Mouse (Mus musculus) hindbrain, embryonic 10.5 days (tissue): ENCODE results near the gene Ppef1. TPM values are rescaled to one million over a fixed set of nuclear protein-coding genes. Genes with fewer than 3 reads are reported as not detected.

ENCODE experiments used
- DNase-seq: peaks from one replicate; pipeline ENCODE4 v3.0.0-alpha.2; 2017; ENCODE audit warnings: low spot score
- H3K27ac ChIP-seq: fragments of 300-500 bp; sonication (generic); 2 replicates; pipeline ENCODE4 v1.5.1; 2016; ENCODE audit warnings: mild to moderate bottlenecking, moderate library complexity
- H3K27me3 ChIP-seq: fragments of 300-500 bp; sonication (generic); 2 replicates; pipeline ENCODE4 v1.6.1; 2016; ENCODE audit warnings: mild to moderate bottlenecking; ENCODE audit not compliant: poor library complexity, insufficient read depth, severe bottlenecking
- H3K36me3 ChIP-seq: fragments of 300-500 bp; sonication (generic); 2 replicates; pipeline ENCODE4 v1.6.1; 2016; ENCODE audit warnings: mild to moderate bottlenecking, moderate library complexity
- H3K4me1 ChIP-seq: fragments of 300-500 bp; sonication (generic); replicated peaks from 2 replicates; pipeline ENCODE4 v1.6.1; 2016; ENCODE audit warnings: mild to moderate bottlenecking
- H3K4me3 ChIP-seq: fragments of 300-500 bp; sonication (generic); 2 replicates; pipeline ENCODE4 v1.5.1; 2016; ENCODE audit warnings: mild to moderate bottlenecking, moderate library complexity
- H3K9me3 ChIP-seq: fragments of 300-500 bp; sonication (generic); 2 replicates; pipeline ENCODE4 v1.6.1; 2016; ENCODE audit warnings: mild to moderate bottlenecking, moderate library complexity
- WGBS: fragments of 180-500 bp; shearing (Covaris S2); methylation state at CpG from one replicate; pipeline ENCODE4 v1.1.7; 2016; 5-methylcytosine and 5-hydroxymethylcytosine counted together
- polyA plus RNA-seq: library from polyadenylated mRNA; unstranded; fragments of >200 nt; fragmentation: Nextera tagmentation; extraction: Ambion mirVana; gene quantifications from 2 replicates; pipeline ENCODE4 v1.2.1, GENCODE M21; 2016

Gene Ppef1
- polyA plus RNA-seq, 1 experiment from 2014 or later: not detected

GRCm38 (mm10) chrX:160669992-160670391 is 65.6 kb downstream of the Ppef1 start:
- no peak overlapping the region for H3K27ac ChIP-seq
- no peaks in the 10 kb centered on the region for H3K4me1 ChIP-seq
- peaks cover 47% of the 10 kb centered on the region for H3K27me3 ChIP-seq
- H3K36me3 ChIP-seq: no peaks in the 10 kb centered on the region
- WGBS: 83% methylated on average over 1 of the region's 1 CpGs
- no peaks in the 10 kb centered on the region for H3K9me3 ChIP-seq
- no peak for DNase-seq
- H3K4me3 ChIP-seq: no peak overlapping the region

DNA sequence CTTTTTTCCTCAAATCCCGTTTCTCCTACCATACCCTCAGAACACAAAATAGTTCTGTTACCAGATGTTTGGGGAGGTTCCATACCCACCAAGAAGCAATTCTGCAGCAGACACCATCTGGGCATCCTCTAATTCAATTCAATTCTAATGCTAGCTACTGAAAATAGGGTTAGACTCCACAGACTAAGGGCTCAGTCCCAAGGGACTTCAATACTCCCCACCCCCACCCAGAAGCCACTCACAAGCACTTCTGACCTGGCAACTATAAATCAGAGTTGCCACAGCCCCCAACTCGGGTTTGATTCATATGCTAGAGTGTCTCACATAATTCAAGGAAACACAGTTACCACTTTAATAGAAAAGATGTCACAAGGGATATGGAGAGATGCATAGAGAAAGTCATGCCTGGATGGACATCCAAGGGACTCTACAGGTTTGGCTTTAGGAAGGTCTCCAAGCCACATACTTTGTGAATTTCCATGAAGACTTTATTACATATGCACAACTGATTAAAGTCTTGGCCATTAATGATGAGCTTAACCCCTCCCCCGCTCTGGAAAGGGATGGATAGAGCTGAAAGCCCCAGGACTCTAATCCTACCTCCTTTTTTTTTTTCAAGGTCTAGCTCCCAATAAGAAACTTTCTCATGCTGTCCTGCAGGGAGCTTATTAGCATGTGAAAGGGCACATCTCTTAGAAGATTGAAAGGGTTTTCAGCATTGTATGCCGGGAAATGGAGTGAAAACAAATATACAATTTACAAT is 124.5 kb downstream of the Ppef1 start:
- H3K27me3 ChIP-seq: peaks cover 28% of the 10 kb centered on the region
- no peak overlapping the region for H3K4me3 ChIP-seq
- no peaks in the 10 kb centered on the region for H3K9me3 ChIP-seq
- DNase-seq: no peak
- no peaks in the 10 kb centered on the region for H3K4me1 ChIP-seq
- 28% methylated on average over 4 of the region's 4 CpGs for WGBS
- no peak overlapping the region for H3K27ac ChIP-seq
- H3K36me3 ChIP-seq: no peaks in the 10 kb centered on the region

DNA sequence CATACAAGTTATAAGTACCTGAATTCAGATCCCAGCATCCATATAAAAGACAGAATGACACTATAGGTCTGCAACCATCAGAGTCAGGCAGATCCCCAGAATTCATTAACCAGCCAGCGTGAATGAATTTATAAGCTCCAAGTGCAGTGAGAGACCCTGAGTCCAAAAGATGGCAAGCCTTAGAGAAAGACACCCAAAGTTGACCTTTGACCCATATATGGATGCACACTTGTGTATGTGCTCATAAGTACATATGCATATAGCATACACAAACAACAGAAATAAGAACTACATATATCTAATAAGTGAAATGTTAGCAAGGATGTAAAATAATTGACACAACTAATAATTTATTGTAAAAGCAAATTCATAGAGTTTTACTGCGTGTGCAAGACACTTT is 125.1 kb downstream of the Ppef1 start:
- Histone ChIP-seq H3K27ac (no peak overlapping the region), H3K4me3 (no peak overlapping the region), H3K36me3 (no peaks in the 10 kb centered on the region), H3K9me3 (no peaks in the 10 kb centered on the region), H3K4me1 (no peaks in the 10 kb centered on the region), H3K27me3 (peaks cover 34% of the 10 kb centered on the region)
- 67% methylated on average over 2 of the region's 2 CpGs for WGBS
- DNase-seq: no peak

- Histone ChIP-seq H3K4me3 (no peak overlapping the region), H3K27me3 (peaks cover 41% of the 10 kb centered on the region), H3K27ac (no peak overlapping the region), H3K4me1 (no peaks in the 10 kb centered on the region), H3K36me3 (no peaks in the 10 kb centered on the region), H3K9me3 (no peaks in the 10 kb centered on the region)
- WGBS: 41% methylated on average over 3 of the region's 3 CpGs
- DNase-seq: peak; percentile 43
These were observed 125.7 kb downstream of the Ppef1 start for GRCm38 (mm10) chrX:160609849-160610248.

DNA sequence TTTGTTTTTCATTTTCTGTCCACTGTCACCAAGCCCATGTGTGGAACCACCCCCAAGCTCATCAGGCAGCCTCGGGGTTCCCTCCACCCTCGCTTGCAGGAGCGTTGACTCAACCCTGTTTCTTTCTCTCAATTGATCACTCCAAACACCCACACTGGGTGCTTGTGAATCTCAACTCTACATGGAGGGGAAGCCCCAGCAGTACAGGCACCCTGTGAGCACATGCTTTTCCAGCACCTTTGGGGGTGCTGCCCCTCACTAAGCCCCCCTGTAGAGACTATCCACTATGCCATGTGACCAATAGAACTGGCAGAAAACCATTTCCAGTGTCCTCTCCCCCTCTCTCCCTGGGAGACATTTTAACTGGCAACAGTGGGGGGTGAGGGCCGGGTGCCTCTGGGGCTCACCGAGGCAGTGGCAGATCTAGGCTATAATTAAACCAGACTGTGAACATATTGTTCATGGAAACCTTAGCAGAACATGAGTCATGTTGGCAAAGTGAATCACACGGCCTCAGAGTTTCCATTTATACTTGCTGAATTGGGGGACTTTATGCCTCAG is 131.5 kb downstream of the Ppef1 start:
- Histone ChIP-seq H3K4me3 (no peak overlapping the region), H3K4me1 (peaks cover 6% of the 10 kb centered on the region), H3K36me3 (no peaks in the 10 kb centered on the region), H3K9me3 (no peaks in the 10 kb centered on the region), H3K27me3 (peaks cover 73% of the 10 kb centered on the region), H3K27ac (no peak overlapping the region)
- WGBS: 68% methylated on average over 6 of the region's 6 CpGs
- no peak for DNase-seq

- WGBS: 90% methylated on average over 2 of the region's 2 CpGs
- DNase-seq: no peak
- Histone ChIP-seq H3K27ac (no peak overlapping the region), H3K4me1 (peaks cover 14% of the 10 kb centered on the region), H3K4me3 (no peak overlapping the region), H3K9me3 (no peaks in the 10 kb centered on the region), H3K36me3 (no peaks in the 10 kb centered on the region), H3K27me3 (peaks cover 80% of the 10 kb centered on the region)
These were observed 132.2 kb downstream of the Ppef1 start for GRCm38 (mm10) chrX:160603316-160603715.

- no peak overlapping the region for H3K27ac ChIP-seq
- WGBS: 86% methylated on average over 1 of the region's 1 CpGs
- H3K9me3 ChIP-seq: no peaks in the 10 kb centered on the region
- no peak for DNase-seq
- H3K4me3 ChIP-seq: no peak overlapping the region
- no peaks in the 10 kb centered on the region for H3K36me3 ChIP-seq
- H3K4me1 ChIP-seq: peaks cover 19% of the 10 kb centered on the region
- H3K27me3 ChIP-seq: peaks cover 85% of the 10 kb centered on the region
These were observed 132.8 kb downstream of the Ppef1 start for GRCm38 (mm10) chrX:160602770-160603169.

GRCm38 (mm10) chrX:160601053-160601452 is 134.5 kb downstream of the Ppef1 start:
- no peak overlapping the region for H3K4me3 ChIP-seq
- H3K27me3 ChIP-seq: peaks cover 95% of the 10 kb centered on the region
- H3K27ac ChIP-seq: no peak overlapping the region
- H3K9me3 ChIP-seq: no peaks in the 10 kb centered on the region
- no peak for DNase-seq
- WGBS: 72% methylated on average over 3 of the region's 3 CpGs
- H3K4me1 ChIP-seq: peaks cover 19% of the 10 kb centered on the region
- H3K36me3 ChIP-seq: no peaks in the 10 kb centered on the region

DNA sequence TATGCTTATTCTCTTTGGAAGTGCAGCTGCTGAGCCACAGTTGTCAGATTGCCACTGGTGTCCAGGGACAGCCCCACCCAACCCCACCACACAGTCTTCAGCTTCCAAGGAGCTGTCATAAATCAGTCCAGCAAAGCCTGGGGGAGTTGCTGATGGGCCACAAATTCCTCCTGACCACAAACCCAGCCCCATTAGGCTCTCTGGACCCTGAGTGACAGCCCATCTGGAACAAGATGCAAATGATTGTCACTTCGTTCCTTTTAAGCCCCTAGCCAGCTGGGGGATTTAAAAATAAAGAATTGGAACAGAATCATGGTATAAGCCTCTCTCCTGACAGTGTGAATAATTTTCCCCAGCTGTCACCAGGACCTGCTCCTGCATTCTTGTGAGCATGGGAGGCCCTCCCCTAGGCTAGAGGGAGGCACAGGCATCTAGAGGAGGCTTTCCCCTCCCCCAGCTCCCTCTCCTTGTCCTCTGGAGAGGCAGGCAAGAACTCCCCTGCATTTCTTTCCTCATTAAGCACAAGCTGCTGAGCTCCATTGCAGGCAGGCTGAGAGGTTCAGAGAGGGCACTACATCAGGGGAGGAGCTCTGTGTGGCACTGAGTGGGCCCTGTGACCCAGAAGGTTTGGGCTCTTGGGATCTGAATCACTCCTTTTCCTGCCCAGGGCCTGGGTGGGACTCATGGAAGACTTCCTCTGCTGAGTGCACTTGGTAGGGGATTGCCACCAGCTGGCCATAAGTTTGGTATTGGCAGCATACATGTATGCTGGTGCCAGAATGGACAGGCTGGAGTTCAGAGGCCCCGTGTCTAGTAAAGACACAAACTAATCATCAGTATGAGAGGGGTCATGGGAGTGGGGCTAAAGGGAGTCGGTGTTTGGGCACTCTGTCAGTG is 136.8 kb downstream of the Ppef1 start:
- no peaks in the 10 kb centered on the region for H3K9me3 ChIP-seq
- peak; percentile 42 for DNase-seq
- peaks cover 74% of the 10 kb centered on the region for H3K27me3 ChIP-seq
- H3K27ac ChIP-seq: peak overlapping the region; percentile 70
- H3K36me3 ChIP-seq: no peaks in the 10 kb centered on the region
- peaks cover 19% of the 10 kb centered on the region for H3K4me1 ChIP-seq
- no peak overlapping the region for H3K4me3 ChIP-seq
- 53% methylated on average over 3 of the region's 3 CpGs for WGBS

DNA sequence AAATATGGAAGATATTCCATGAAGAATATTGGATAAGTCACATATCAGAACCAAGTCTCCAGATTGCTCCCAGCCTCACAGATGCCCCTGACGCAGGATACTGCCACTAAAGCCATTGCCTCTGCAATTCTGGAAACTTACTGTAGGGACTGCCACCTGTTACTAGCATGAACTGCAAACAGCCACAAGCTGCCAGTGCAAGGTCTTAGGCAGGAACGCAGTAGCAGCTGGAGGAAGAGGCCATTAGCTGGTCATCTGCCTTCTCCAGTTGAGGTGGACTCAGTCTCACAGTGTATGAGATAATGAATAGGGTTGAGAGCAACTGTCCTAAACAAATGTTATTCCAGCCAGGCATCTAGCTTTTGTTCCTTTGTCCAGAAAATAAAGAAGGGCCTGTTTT is 137.5 kb downstream of the Ppef1 start:
- Histone ChIP-seq H3K9me3 (no peaks in the 10 kb centered on the region), H3K4me1 (peaks cover 19% of the 10 kb centered on the region), H3K27me3 (peaks cover 69% of the 10 kb centered on the region), H3K4me3 (no peak overlapping the region), H3K36me3 (no peaks in the 10 kb centered on the region), H3K27ac (peak overlapping the region; percentile 70)
- DNase-seq: no peak
- WGBS: 91% methylated on average over 2 of the region's 2 CpGs

- Histone ChIP-seq H3K27ac (no peak overlapping the region), H3K27me3 (peaks cover 53% of the 10 kb centered on the region), H3K36me3 (0 out of 2 replicates have a peak, but pooled peaks cover 4% of the 10 kb centered on the region), H3K9me3 (no peaks in the 10 kb centered on the region), H3K4me1 (peaks cover 1% of the 10 kb centered on the region), H3K4me3 (no peak overlapping the region)
- WGBS: 91% methylated on average over 6 of the region's 6 CpGs
- DNase-seq: no peak
These were observed 142.6 kb downstream of the Ppef1 start for GRCm38 (mm10) chrX:160592933-160593332.

GRCm38 (mm10) chrX:160590147-160590546 is 145.4 kb downstream of the Ppef1 start:
- peaks cover 63% of the 10 kb centered on the region for H3K27me3 ChIP-seq

GRCm38 (mm10) chrX:160588523-160588922 is 147.0 kb downstream of the Ppef1 start:
- WGBS: 86% methylated on average over 4 of the region's 4 CpGs
- H3K27me3 ChIP-seq: peaks cover 78% of the 10 kb centered on the region
- no peak overlapping the region for H3K27ac ChIP-seq

More at GRCm38 (mm10) chrX:160590147-160590546, 145.4 kb downstream of the Ppef1 start:
- 0 out of 2 replicates have a peak, but pooled peaks cover 10% of the 10 kb centered on the region for H3K36me3 ChIP-seq
- H3K4me3 ChIP-seq: no peak overlapping the region
- no peaks in the 10 kb centered on the region for H3K9me3 ChIP-seq
- no peak for DNase-seq
- whole genome bisulfite sequencing: 96% methylated on average over 7 of the region's 7 CpGs
- no peaks in the 10 kb centered on the region for H3K4me1 ChIP-seq
- H3K27ac ChIP-seq: no peak overlapping the region

More at GRCm38 (mm10) chrX:160588523-160588922, 147.0 kb downstream of the Ppef1 start:
- no peak overlapping the region for H3K4me3 ChIP-seq
- no peak for DNase-seq
- H3K9me3 ChIP-seq: no peaks in the 10 kb centered on the region
- no peaks in the 10 kb centered on the region for H3K4me1 ChIP-seq
- H3K36me3 ChIP-seq: 0 out of 2 replicates have a peak, but pooled peaks cover 10% of the 10 kb centered on the region
